Mouse (Mus musculus): ENCODE results near the gene Ccnl2. TPM values are rescaled to one million over a fixed set of nuclear protein-coding genes. Genes with fewer than 3 reads are reported as not detected.
A peak's percentile ranks its signal among the peaks of the same experiment; 100 is the strongest.

Gene Ccnl2
- polyA plus RNA-seq, 1 experiment from 2014 or later, result 103 TPM

DNA sequence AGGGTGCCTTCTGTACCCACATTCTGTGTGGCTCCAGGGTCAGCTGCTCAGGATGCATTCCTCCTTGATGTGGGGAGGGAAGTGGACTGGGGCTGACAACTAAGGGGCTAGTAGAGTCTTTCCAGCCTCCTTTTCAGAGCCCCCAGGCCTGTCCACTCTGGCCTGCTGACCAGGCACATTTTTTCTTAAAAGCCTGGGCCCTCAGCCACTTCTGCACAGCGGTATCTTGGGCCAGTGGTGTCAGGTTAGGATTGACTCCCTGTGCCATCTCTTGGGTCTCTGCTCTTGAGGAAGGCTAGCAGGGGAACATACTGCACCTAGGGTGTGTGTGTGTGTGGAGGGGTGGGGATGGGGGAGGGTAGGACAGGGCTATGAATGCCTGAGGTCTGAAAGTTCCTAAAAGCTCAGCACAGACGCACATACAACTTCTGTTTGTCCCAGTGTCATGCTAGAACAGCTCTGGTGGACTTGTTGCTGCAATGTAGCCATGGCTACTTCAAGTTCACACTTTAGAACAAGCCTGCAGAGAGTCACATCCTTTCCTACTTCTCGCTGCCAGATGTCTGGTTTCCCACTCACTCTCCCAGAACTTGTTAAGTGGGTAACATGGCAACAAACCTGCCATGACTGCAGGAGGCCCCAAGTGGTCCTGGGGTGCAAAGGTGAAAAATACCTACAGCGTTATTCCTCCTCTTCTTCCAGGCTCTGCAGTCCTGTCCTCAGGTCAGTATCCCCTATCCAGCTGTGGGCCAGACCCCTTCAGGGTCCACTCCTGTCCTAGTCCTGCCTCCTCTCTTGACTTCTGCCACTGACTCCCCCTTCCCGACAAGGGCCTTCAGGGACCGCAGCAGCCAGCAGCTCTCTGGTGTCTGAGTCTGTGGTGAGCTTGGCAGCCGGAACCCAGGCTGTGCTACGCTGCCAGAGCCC, 28.1 kb downstream of the Ccnl2 start:
- peak overlapping the region; percentile 47 for H3K4me3 ChIP-seq (replicated peaks; ENCODE audit: low read depth, low read length)
- H3K9me3 ChIP-seq (replicated peaks; ENCODE audit: low read length), result no peaks in the 10 kb centered on the region
- DNase-seq (ENCODE audit: low spot score) (no peak), ATAC-seq (replicated peaks; ENCODE audit: low FRiP score, low read depth) (peak; percentile 27; the same call in 1 of the 2 replicates)
- H3K4me2 ChIP-seq (ENCODE audit: low read length), result peak overlapping the region; percentile 73
- H3K36me3 ChIP-seq (ENCODE audit: insufficient read depth, low read length), result peaks cover 15% of the 10 kb centered on the region
- H3K9ac ChIP-seq (ENCODE audit: low read depth, low read length), result peak overlapping the region; percentile 54
- no peaks in the 10 kb centered on the region for H3K27me3 ChIP-seq (ENCODE audit: insufficient read depth, low read length)
- peaks cover 13% of the 10 kb centered on the region; the same call in 1 of the 2 replicates for H3K4me1 ChIP-seq (replicated peaks; ENCODE audit: insufficient read depth, low read length)
- no peak for TF ChIP-seq CTCF (IDR thresholded peaks at IDR 0.05; ENCODE audit: low read depth)
- H3K27ac ChIP-seq, result peak overlapping the region; percentile 91
- WGBS, result 14% methylated on average over 8 of the region's 8 CpGs

DNA sequence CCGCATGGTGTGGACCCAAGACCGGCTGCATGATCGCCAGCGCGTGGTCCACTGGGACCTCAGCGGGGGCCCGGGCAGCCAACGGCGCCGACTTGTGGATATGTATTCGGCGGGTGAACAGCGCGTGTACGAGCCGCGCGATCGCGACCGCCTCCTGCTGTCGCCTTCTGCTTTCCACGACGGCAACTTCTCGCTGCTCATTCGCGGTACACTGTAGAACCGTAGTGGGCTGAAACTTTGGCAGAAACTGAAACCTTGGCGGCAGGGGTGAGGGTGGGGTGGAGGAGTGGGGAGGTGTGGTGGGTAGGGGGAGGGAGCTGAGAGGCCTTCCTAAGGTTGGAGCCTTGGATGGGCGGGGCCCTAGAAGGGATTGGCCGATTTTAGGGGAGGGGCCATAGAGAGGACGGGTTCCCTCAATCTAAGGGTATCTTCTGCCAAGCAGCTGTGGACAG, 28.7 kb downstream of the Ccnl2 start:
- DNase-seq (ENCODE audit: low spot score) (peak; percentile 85), ATAC-seq (replicated peaks; ENCODE audit: low FRiP score, low read depth) (peak; percentile 44)
- Histone ChIP-seq H3K36me3 (ENCODE audit: insufficient read depth, low read length) (peaks cover 15% of the 10 kb centered on the region), H3K4me2 (ENCODE audit: low read length) (peak overlapping the region; percentile 73), H3K4me1 (replicated peaks; ENCODE audit: insufficient read depth, low read length) (peaks cover 13% of the 10 kb centered on the region; the same call in 1 of the 2 replicates), H3K9me3 (replicated peaks; ENCODE audit: low read length) (no peaks in the 10 kb centered on the region), H3K9ac (ENCODE audit: low read depth, low read length) (peak overlapping the region; percentile 54), H3K27me3 (ENCODE audit: insufficient read depth, low read length) (no peaks in the 10 kb centered on the region), H3K4me3 (replicated peaks; ENCODE audit: low read depth, low read length) (peak overlapping the region; percentile 47), H3K27ac (no peak overlapping the region)
- WGBS, result under 1% methylated on average over 32 of the region's 32 CpGs
- peak; percentile 55; the same call in 1 of the 2 replicates for TF ChIP-seq CTCF (IDR thresholded peaks at IDR 0.05; ENCODE audit: low read depth)

DNA sequence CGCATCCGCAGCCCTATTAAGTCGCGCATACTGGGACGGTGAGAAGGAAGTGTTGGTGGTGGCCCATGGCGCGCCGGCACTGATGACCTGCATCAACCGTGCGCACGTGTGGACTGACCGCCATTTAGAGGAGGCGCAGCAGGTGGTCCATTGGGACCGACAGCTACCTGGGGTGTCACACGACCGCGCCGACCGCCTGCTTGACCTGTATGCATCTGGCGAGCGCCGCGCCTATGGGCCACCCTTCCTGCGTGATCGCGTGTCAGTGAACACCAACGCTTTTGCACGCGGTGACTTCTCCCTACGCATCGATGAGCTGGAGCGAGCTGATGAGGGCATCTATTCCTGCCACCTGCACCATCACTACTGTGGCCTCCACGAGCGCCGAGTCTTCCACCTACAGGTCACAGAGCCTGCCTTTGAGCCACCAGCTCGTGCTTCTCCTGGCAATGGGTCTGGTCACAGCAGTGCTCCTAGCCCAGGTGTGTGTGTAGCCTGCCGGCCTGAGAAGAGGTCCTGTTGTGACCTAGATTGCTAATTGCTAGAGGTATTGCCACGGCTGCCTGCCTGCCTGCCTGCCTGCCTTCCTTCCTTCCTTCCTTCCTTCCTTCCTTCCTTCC, 29.5 kb downstream of the Ccnl2 start:
- peaks cover 16% of the 10 kb centered on the region; the same call in 1 of the 2 replicates for H3K4me1 ChIP-seq (replicated peaks; ENCODE audit: insufficient read depth, low read length)
- no peaks in the 10 kb centered on the region for H3K9me3 ChIP-seq (replicated peaks; ENCODE audit: low read length)
- H3K4me2 ChIP-seq (ENCODE audit: low read length), result peak overlapping the region; percentile 73
- ATAC-seq (replicated peaks; ENCODE audit: low FRiP score, low read depth), result no peak
- no peak for DNase-seq (ENCODE audit: low spot score)
- peaks cover 15% of the 10 kb centered on the region for H3K36me3 ChIP-seq (ENCODE audit: insufficient read depth, low read length)
- no peak overlapping the region; the same call in 1 of the 2 replicates for H3K4me3 ChIP-seq (replicated peaks; ENCODE audit: low read depth, low read length)
- no peaks in the 10 kb centered on the region for H3K27me3 ChIP-seq (ENCODE audit: insufficient read depth, low read length)
- 42% methylated on average over 38 of the region's 38 CpGs for WGBS
- TF ChIP-seq CTCF (IDR thresholded peaks at IDR 0.05; ENCODE audit: low read depth), result no peak
- no peak overlapping the region for H3K27ac ChIP-seq
- H3K9ac ChIP-seq (ENCODE audit: low read depth, low read length), result no peak overlapping the region

- Histone ChIP-seq H3K9me3 (replicated peaks; ENCODE audit: low read length) (no peaks in the 10 kb centered on the region), H3K4me1 (replicated peaks; ENCODE audit: insufficient read depth, low read length) (peaks cover 21% of the 10 kb centered on the region; the same call in 1 of the 2 replicates), H3K27ac (no peak overlapping the region), H3K27me3 (ENCODE audit: insufficient read depth, low read length) (no peaks in the 10 kb centered on the region), H3K9ac (ENCODE audit: low read depth, low read length) (no peak overlapping the region), H3K4me2 (ENCODE audit: low read length) (no peak overlapping the region), H3K4me3 (replicated peaks; ENCODE audit: low read depth, low read length) (no peak overlapping the region), H3K36me3 (ENCODE audit: insufficient read depth, low read length) (peaks cover 15% of the 10 kb centered on the region)
- no peak for ATAC-seq (replicated peaks; ENCODE audit: low FRiP score, low read depth)
- 92% methylated on average over 5 of the region's 5 CpGs for WGBS
- DNase-seq (ENCODE audit: low spot score), result no peak
- TF ChIP-seq CTCF (IDR thresholded peaks at IDR 0.05; ENCODE audit: low read depth), result no peak
These were observed 30.9 kb downstream of the Ccnl2 start for GRCm38 (mm10) chr4:155843231-155843630.

DNA sequence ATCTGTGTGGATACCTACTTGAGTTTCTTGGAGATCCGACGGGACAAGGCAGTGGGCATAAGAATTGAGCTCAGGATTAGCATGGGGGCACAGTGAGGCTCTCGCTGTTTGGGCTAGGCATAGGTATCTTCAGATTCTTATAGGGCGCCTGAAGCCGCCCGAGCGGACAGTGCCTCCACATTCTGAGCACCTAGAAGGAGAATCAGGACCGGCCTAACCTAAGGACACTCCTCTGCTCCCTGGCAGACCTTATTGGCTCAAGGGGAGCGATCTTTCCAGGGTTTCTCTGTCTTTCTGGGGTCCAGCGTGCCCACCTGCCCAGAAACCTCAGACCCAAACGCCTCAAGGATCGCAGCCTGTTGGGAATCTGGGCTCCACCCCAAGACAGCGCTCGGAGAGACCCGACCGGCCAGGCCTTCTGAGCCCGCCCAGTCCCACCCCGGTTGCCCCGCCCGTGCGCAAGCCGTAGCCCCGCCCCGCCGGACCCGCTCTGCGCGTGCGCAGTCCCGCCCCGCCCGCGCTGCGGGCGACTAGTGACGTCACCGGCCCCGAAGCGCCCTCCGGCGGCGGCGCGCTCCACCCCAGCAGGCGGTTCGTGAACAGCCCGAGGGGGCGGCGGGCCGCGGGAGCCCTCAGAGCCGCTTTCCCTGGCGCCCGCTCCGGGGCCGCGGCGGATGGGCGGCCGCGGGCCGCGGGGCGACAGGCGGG, 34.7 kb downstream of the Ccnl2 start, which contains the start of gene Dvl1:
Dvl1 (plus strand) TSS at position 532 of the 708 bp plus-strand sequence.
- Histone ChIP-seq H3K4me1 (replicated peaks; ENCODE audit: insufficient read depth, low read length) (peaks cover 17% of the 10 kb centered on the region), H3K27me3 (ENCODE audit: insufficient read depth, low read length) (no peaks in the 10 kb centered on the region), H3K36me3 (ENCODE audit: insufficient read depth, low read length) (peaks cover 15% of the 10 kb centered on the region), H3K4me3 (replicated peaks; ENCODE audit: low read depth, low read length) (peak within 1 kb of the TSS; percentile 76), H3K9ac (ENCODE audit: low read depth, low read length) (peak within 1 kb of the TSS; percentile 84), H3K4me2 (ENCODE audit: low read length) (peak within 1 kb of the TSS; percentile 83), H3K9me3 (replicated peaks; ENCODE audit: low read length) (no peaks in the 10 kb centered on the region), H3K27ac (peak within 1 kb of the TSS; percentile 79)
- peak; percentile 90 for DNase-seq (ENCODE audit: low spot score)
- ATAC-seq (replicated peaks; ENCODE audit: low FRiP score, low read depth), result peak; percentile 88
- peak; percentile 55; the same call in 1 of the 2 replicates for TF ChIP-seq CTCF (IDR thresholded peaks at IDR 0.05; ENCODE audit: low read depth)
- WGBS, result 1% methylated on average over 65 of the region's 65 CpGs
